Mouse (Mus musculus) small intestine, adult 2 months (tissue): Measurements from ENCODE around the gene Slc37a1.

Source experiments
- CTCF ChIP-seq: fragments of 200-500 bp; IDR thresholded peaks from 2 replicates; pipeline ENCODE4 v1.5.1; 2012; ENCODE audit warnings: low read depth, mild to moderate bottlenecking, control low read depth, inconsistent platforms, low read length, moderate library complexity, mixed read lengths; ENCODE audit not compliant: insufficient replicate concordance, insufficient read length; ENCODE audit errors: extremely low read depth
- POLR2A ChIP-seq: fragments of 200-500 bp; IDR thresholded peaks from 2 replicates; pipeline ENCODE4 v1.6.1; 2012; ENCODE audit warnings: low read depth, mild to moderate bottlenecking, control low read depth, inconsistent platforms, low read length, moderate library complexity

DNA sequence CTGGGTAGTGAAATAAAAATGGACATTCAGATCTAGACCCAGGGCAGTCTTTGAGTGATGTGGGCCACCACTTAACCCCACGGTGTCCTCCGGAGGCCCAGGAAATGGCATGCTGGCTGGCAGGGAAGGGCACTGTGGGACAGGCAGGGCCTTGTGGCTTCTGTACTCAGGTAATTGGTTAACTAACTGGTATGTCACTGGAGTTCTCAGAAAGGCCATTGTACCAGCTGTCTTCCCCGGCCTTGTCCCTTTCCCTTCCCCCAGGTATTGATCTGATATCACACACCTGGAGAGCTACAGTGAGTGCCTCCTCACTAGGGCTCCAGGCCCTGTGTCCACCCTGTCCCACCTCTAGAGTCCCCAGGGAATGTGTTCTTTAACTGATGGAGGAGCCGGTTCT is 36.8 kb downstream of the Slc37a1 start:
- TF ChIP-seq POLR2A (no peak; the same call in 1 of the 2 replicates), CTCF (no peak)
